Mouse (Mus musculus): Measurements from ENCODE around the gene Tmem43. TPM values are rescaled to one million over a fixed set of nuclear protein-coding genes. Genes with fewer than 3 reads are reported as not detected.

Tmem43 gene
- polyA plus RNA-seq (2012; fragmentation: generic; extraction: Trizol), result 68.1 TPM
- long read RNA-seq, experiment 1, transcript Tmem43-201 (12 exons, 2,903 nt), result major isoform, 72 of 96 reads
- long read RNA-seq, experiment 1, partial matches to known transcripts, result 20 of 96 reads
- long read RNA-seq, experiment 1, other reads (novel, unspliced or antisense), result 4 of 96 reads
- long read RNA-seq, experiment 2, transcript Tmem43-201 (12 exons, 2,903 nt), result major isoform, 567 of 614 reads
- long read RNA-seq, experiment 2, partial matches to known transcripts, result 24 of 614 reads
- long read RNA-seq, experiment 2, other reads (novel, unspliced or antisense), result 23 of 614 reads

DNA sequence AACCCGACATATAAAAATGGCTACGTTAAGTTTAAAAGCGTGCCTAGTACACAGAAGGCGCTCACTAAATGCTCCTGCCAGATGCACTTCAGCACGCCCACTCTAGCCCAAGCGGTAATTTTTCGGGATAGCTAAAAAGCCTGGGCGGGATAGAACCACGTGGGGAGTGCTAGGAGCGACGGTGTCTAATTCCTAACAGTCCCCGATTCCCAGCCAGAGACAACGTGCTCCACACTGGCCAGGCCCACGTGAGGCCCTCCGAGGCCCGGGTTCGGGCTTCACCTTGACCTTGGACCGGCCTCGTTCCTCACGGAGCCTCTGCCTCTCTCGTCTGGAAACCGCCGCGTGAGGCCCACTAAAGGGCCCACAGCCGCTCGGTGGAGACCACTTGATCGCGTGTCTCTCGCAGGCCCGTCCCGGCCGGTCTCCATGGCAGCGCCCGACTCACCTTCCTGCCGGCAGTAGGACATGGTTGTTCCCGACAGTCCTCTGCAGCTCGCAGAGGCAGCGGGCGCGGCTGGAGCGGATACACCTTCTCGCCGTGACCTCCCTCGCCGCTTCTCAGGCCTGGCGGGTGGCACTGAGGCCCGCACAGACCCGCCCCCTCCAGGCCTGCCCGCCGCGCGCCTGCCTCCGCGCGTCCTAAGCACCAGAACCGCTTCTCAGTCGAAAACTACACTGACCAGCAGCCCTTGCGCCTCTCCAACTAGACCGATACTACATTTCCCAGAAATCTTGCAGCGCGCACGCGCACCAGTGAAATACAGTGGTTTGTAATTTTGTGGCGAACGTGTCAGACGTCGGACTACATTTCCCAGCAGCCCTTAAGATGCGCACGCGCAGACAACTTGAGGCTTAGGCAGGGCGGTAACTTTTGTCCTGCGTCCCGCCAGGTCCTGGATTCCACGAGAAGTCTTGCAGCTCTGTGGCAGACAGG, at the start of gene Tmem43, which contains the start of gene Chchd4:
Gene Tmem43, plus strand, starts transcription at position 836 of the 937 bp plus-strand sequence.
Gene Chchd4, minus strand, starts transcription at position 679 of the 937 bp plus-strand sequence.
- TF ChIP-seq MAX (IDR thresholded peaks at IDR 0.05), result peak; percentile 72
- TF ChIP-seq MYOG (IDR thresholded peaks at IDR 0.05; ENCODE audit: control insufficient read depth, extremely low read depth, insufficient read length), result no peak
- peak; percentile 69 for TF ChIP-seq USF1 (IDR thresholded peaks at IDR 0.05; ENCODE audit: low read depth)
- Histone ChIP-seq H3K27me3 (ENCODE audit: control insufficient read depth, insufficient read depth, insufficient read length) (no peaks in the 10 kb centered on the region), H3K36me3 (ENCODE audit: control insufficient read depth, insufficient read depth) (peaks cover 51% of the 10 kb centered on the region), H3K79me3 (ENCODE audit: low read depth) (peaks cover 54% of the 10 kb centered on the region), H3K4me3 (ENCODE audit: insufficient read depth, poor library complexity, severe bottlenecking) (peak within 1 kb of the TSS; percentile 94), H3K79me2 (ENCODE audit: control insufficient read depth, insufficient read depth) (peaks cover 96% of the 10 kb centered on the region), H3ac (ENCODE audit: control insufficient read depth, insufficient read length, low read depth) (peak within 1 kb of the TSS; percentile 95)

DNA sequence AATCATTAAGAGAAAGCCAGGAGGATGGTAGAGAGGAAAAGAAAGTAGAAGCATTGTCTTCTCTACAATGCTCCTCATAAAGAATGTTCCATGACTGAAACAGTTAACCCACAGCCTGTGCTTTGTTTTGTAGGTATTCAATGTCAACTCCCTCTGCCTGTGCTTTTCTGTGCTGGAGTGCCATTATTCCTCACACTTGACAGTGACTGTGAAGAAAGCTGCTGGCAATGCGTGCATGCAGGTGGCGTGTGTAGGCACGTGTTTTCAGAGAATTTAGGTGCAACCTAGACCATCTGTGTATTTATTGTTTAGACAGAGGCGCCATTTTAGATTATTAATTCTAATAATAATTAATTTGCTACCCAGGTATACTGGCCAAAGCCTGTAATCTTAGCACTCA, 49.4 kb upstream of the Tmem43 start:
- peaks cover 26% of the 10 kb centered on the region for H3K27me3 ChIP-seq (ENCODE audit: control insufficient read depth, insufficient read depth, insufficient read length)
- TF ChIP-seq MYOG (IDR thresholded peaks at IDR 0.05; ENCODE audit: control insufficient read depth, extremely low read depth, insufficient read length) (no peak), CTCF (IDR thresholded peaks at IDR 0.05; ENCODE audit: control insufficient read depth, insufficient read depth, insufficient read length) (no peak), USF1 (IDR thresholded peaks at IDR 0.05; ENCODE audit: low read depth) (no peak), MYOD1 (IDR thresholded peaks at IDR 0.05; ENCODE audit: control insufficient read depth, insufficient read length, low read depth) (no peak)
- H3ac ChIP-seq (ENCODE audit: control insufficient read depth, insufficient read length, low read depth), result no peak overlapping the region
- H3K79me2 ChIP-seq (ENCODE audit: control insufficient read depth, insufficient read depth), result no peaks in the 10 kb centered on the region
- no peak overlapping the region for H3K4me3 ChIP-seq (ENCODE audit: insufficient read depth, poor library complexity, severe bottlenecking)
- H3K36me3 ChIP-seq (ENCODE audit: control insufficient read depth, insufficient read depth), result no peaks in the 10 kb centered on the region
- no peaks in the 10 kb centered on the region for H3K79me3 ChIP-seq (ENCODE audit: low read depth)

GRCm38 (mm10) chr6:91440474-91441144, 32.9 kb upstream of the Tmem43 start:
- Histone ChIP-seq H3K79me2 (ENCODE audit: control insufficient read depth, insufficient read depth) (no peaks in the 10 kb centered on the region), H3K36me3 (ENCODE audit: control insufficient read depth, insufficient read depth) (no peaks in the 10 kb centered on the region), H3K27me3 (ENCODE audit: control insufficient read depth, insufficient read depth, insufficient read length) (no peaks in the 10 kb centered on the region), H3K4me3 (ENCODE audit: insufficient read depth, poor library complexity, severe bottlenecking) (peak overlapping the region; percentile 52), H3ac (ENCODE audit: control insufficient read depth, insufficient read length, low read depth) (peak overlapping the region; percentile 43), H3K79me3 (ENCODE audit: low read depth) (no peaks in the 10 kb centered on the region)
- TF ChIP-seq USF1 (IDR thresholded peaks at IDR 0.05; ENCODE audit: low read depth) (peak; percentile 0), MYOG (IDR thresholded peaks at IDR 0.05; ENCODE audit: control insufficient read depth, extremely low read depth, insufficient read length) (no peak)

DNA sequence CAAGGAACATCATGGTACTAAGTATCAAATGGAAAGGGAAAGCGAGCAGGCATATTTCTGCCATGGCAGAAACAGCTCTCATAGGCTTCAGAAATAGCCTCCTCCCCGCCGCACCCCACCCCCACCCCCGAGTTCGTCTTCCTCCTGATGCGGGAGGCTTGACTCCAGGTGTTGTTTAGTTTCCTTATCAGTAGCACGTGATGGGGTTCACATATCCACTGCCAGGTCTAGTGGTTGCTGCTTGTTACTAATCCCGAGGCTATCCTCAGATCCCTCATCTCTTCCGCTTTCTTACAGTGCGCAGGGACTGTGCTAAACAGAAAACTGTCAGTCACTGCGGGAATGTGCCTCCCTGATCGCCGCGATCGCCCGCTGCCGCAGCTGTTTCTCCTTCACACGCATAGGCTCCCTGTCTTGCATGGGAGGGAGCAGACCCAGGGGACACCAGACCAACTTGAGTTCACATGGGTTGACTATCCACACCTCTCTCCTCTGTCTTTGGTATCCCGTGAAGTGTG, 32.3 kb upstream of the Tmem43 start:
- H3K4me3 ChIP-seq (ENCODE audit: insufficient read depth, poor library complexity, severe bottlenecking), result peak overlapping the region; percentile 52
- TF ChIP-seq MAX (IDR thresholded peaks at IDR 0.05) (no peak), USF1 (IDR thresholded peaks at IDR 0.05; ENCODE audit: low read depth) (peak; percentile 0)

GRCm38 (mm10) chr6:91445316-91445715, 28.2 kb upstream of the Tmem43 start:
- no peaks in the 10 kb centered on the region for H3K79me3 ChIP-seq (ENCODE audit: low read depth)
- H3K79me2 ChIP-seq (ENCODE audit: control insufficient read depth, insufficient read depth), result no peaks in the 10 kb centered on the region
- no peaks in the 10 kb centered on the region for H3K27me3 ChIP-seq (ENCODE audit: control insufficient read depth, insufficient read depth, insufficient read length)
- H3K4me3 ChIP-seq (ENCODE audit: insufficient read depth, poor library complexity, severe bottlenecking), result no peak overlapping the region
- no peak overlapping the region for H3ac ChIP-seq (ENCODE audit: control insufficient read depth, insufficient read length, low read depth)
- TF ChIP-seq MYOD1 (IDR thresholded peaks at IDR 0.05; ENCODE audit: control insufficient read depth, insufficient read length, low read depth) (no peak), CEBPB (IDR thresholded peaks at IDR 0.05; ENCODE audit: low read depth) (no peak), FOSL1 (IDR thresholded peaks at IDR 0.05; ENCODE audit: insufficient read depth, low read length, poor library complexity, severe bottlenecking) (no peak), MAX (IDR thresholded peaks at IDR 0.05) (no peak), MYOG (IDR thresholded peaks at IDR 0.05; ENCODE audit: control insufficient read depth, extremely low read depth, insufficient read length) (no peak), USF1 (IDR thresholded peaks at IDR 0.05; ENCODE audit: low read depth) (no peak), CTCF (IDR thresholded peaks at IDR 0.05; ENCODE audit: control insufficient read depth, insufficient read depth, insufficient read length) (no peak)
- no peaks in the 10 kb centered on the region for H3K36me3 ChIP-seq (ENCODE audit: control insufficient read depth, insufficient read depth)

More for the DNA sequence above, 32.3 kb upstream of the Tmem43 start:
- Histone ChIP-seq H3K79me2 (ENCODE audit: control insufficient read depth, insufficient read depth) (no peaks in the 10 kb centered on the region), H3K27me3 (ENCODE audit: control insufficient read depth, insufficient read depth, insufficient read length) (no peaks in the 10 kb centered on the region), H3K36me3 (ENCODE audit: control insufficient read depth, insufficient read depth) (no peaks in the 10 kb centered on the region), H3K79me3 (ENCODE audit: low read depth) (no peaks in the 10 kb centered on the region), H3ac (ENCODE audit: control insufficient read depth, insufficient read length, low read depth) (peak overlapping the region; percentile 58)

All from C2C12 (cell line).